26 mouse cellular contexts compared by ENCODE assay signal in the genomic region with DNA sequence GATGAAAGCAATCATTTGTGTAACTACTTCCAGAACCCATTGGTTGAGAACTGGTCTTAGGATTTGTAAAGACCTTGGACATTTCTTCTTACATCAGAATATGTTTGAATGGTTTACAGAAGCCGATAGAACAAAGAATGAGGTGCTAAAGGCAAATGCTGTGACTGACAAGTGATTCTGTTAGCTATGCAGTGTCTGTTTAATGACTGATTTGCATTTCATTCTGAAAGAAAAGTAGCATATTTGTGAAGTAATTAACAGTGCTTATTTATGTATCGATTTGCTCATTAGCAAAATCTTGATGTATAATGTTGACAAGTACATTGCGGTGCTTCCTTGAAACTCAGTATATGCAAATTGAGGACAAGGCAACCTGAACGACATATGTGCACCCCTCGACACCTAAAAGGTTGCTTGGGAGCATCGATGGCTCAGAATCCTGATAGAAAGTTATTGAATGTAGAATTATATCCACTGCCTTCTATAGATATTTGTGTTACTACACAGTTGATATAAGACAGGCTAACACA.
"Had no signal": no experiment of that assay in that cellular context is flagged by ENCODE, and none has a peak within 500 bp of the region (broad histone marks: within the 10 kb centered on the region; RNA-seq: fewer than 3 reads in every experiment).

No protein-coding gene starts in this region.

- ATAC-seq: hindbrain, embryonic 16.5 days; inflammation-experienced regulatory T-cells, adult 6 months; intestine, embryonic 15.5 days; intestine, postnatal 0 days; liver, embryonic 12.5 days had no signal

- H3K9me3 ChIP-seq: heart, embryonic 10.5 days; heart, embryonic 12.5 days; hindbrain, embryonic 10.5 days; hindbrain, embryonic 12.5 days; intestine, embryonic 15.5 days; limb, embryonic 10.5 days; limb, embryonic 12.5 days; liver, embryonic 12.5 days had no signal

- DNase-seq: gastrocnemius, adult 2 months; gastrocnemius, postnatal 10 days; gastrocnemius, postnatal 25 days; heart, adult 18-20 months; heart, postnatal 10 days; heart, postnatal 4 days; kidney, adult 18-20 months; kidney, adult 8-10 months; kidney, postnatal 10 days; kidney, postnatal 25 days; kidney, postnatal 4 days had no signal

- H3K27ac ChIP-seq: gastrocnemius, adult 2 months; heart, embryonic 10.5 days; hindbrain, embryonic 10.5 days; hindbrain, embryonic 12.5 days; hindbrain, embryonic 14.5 days; intestine, embryonic 15.5 days; layer of hippocampus, adult 2 months; left cerebral cortex, adult 2 months; limb, embryonic 10.5 days; limb, embryonic 12.5 days; liver, embryonic 12.5 days; liver, embryonic 14.5 days had no signal

- H3K27me3 ChIP-seq: heart, embryonic 12.5 days; hindbrain, embryonic 12.5 days; intestine, embryonic 15.5 days; limb, embryonic 12.5 days; liver, embryonic 12.5 days had no signal

- H3K36me3 ChIP-seq: heart, embryonic 10.5 days; heart, embryonic 12.5 days; hindbrain, embryonic 10.5 days; hindbrain, embryonic 12.5 days; intestine, embryonic 15.5 days; limb, embryonic 10.5 days; limb, embryonic 12.5 days; liver, embryonic 12.5 days had no signal

- H3K4me3 ChIP-seq: gastrocnemius, adult 2 months; heart, embryonic 10.5 days; heart, embryonic 12.5 days; hindbrain, embryonic 10.5 days; hindbrain, embryonic 12.5 days; intestine, embryonic 15.5 days; layer of hippocampus, adult 2 months; left cerebral cortex, adult 2 months; limb, embryonic 10.5 days; limb, embryonic 12.5 days; liver, embryonic 12.5 days had no signal

- H3K4me1 ChIP-seq: heart, embryonic 10.5 days; heart, embryonic 12.5 days; hindbrain, embryonic 10.5 days; hindbrain, embryonic 12.5 days; intestine, embryonic 15.5 days; limb, embryonic 10.5 days; limb, embryonic 12.5 days; liver, embryonic 12.5 days had no signal

- H3K9ac ChIP-seq: heart, embryonic 12.5 days; hindbrain, embryonic 12.5 days; hindbrain, embryonic 14.5 days; intestine, embryonic 15.5 days; limb, embryonic 12.5 days; liver, embryonic 12.5 days; liver, embryonic 14.5 days had no signal

- H3K4me2 ChIP-seq: heart, embryonic 12.5 days; hindbrain, embryonic 12.5 days; hindbrain, embryonic 14.5 days; intestine, embryonic 15.5 days; limb, embryonic 12.5 days; liver, embryonic 12.5 days had no signal
